Mouse (Mus musculus): ENCODE data around the gene Car12. TPM values are rescaled to one million over a fixed set of nuclear protein-coding genes. Genes with fewer than 3 reads are reported as not detected.
A peak's percentile ranks its signal among the peaks of the same experiment; 100 is the strongest.

Car12 gene
- polyA plus RNA-seq (2016; fragmentation: Nextera tagmentation; extraction: Ambion mirVana) = 0.88 and 1.7 TPM in 2 replicates

GRCm38 (mm10) chr9:66713135-66714021 is at the start of gene Car12:
Car12 (plus strand) TSS chr9:66713686.
- WGBS = 14% methylated on average over 29 of the region's 29 CpGs
- Histone ChIP-seq H3K4me3 (peak within 1 kb of the TSS; percentile 57), H3K9me3 (no peaks in the 10 kb centered on the region), H3K4me1 (replicated peaks) (peaks cover 26% of the 10 kb centered on the region), H3K36me3 (no peaks in the 10 kb centered on the region), H3K27ac (peak within 1 kb of the TSS; percentile 67; the same call in 1 of the 2 replicates), H3K27me3 (ENCODE audit: insufficient read depth, poor library complexity, severe bottlenecking) (peaks cover 49% of the 10 kb centered on the region)
- peak; percentile 61 for DNase-seq (ENCODE audit: low spot score)

- WGBS = 83% methylated on average over 3 of the region's 3 CpGs
- DNase-seq (ENCODE audit: low spot score) = no peak
Measured at GRCm38 (mm10) chr9:66663764-66664163, 49.7 kb upstream of the Car12 start.

DNA sequence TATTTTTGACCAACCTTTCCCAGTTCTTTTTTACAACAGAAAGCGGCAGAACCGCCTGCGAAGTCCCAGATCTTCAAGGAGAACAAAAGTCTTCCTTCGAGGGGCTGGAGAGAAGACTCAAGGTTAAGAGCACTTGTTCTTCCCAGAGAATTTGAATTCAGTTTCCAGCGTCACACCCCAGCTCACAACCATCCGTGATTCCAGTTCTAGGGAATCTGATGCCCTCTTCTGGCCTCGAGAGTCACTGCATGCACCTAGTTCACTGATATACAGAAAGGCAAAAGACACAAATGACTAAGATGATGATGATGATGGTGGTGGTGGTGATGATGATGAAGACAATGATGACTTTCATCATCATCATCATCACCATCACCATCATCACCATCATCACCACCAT is 48.9 kb upstream of the Car12 start:
- DNase-seq (ENCODE audit: low spot score) = no peak
- no peaks in the 10 kb centered on the region for H3K36me3 ChIP-seq
- H3K9me3 ChIP-seq = no peaks in the 10 kb centered on the region
- H3K27me3 ChIP-seq (ENCODE audit: insufficient read depth, poor library complexity, severe bottlenecking) = no peaks in the 10 kb centered on the region
- peaks cover 10% of the 10 kb centered on the region for H3K4me1 ChIP-seq (replicated peaks)
- H3K27ac ChIP-seq = no peak overlapping the region
- WGBS = 84% methylated on average over 7 of the region's 7 CpGs
- H3K4me3 ChIP-seq = no peak overlapping the region

More at GRCm38 (mm10) chr9:66663764-66664163, 49.7 kb upstream of the Car12 start:
- Histone ChIP-seq H3K9me3 (no peaks in the 10 kb centered on the region), H3K36me3 (no peaks in the 10 kb centered on the region), H3K4me3 (no peak overlapping the region), H3K27ac (no peak overlapping the region), H3K27me3 (ENCODE audit: insufficient read depth, poor library complexity, severe bottlenecking) (no peaks in the 10 kb centered on the region), H3K4me1 (replicated peaks) (peaks cover 9% of the 10 kb centered on the region)

DNA sequence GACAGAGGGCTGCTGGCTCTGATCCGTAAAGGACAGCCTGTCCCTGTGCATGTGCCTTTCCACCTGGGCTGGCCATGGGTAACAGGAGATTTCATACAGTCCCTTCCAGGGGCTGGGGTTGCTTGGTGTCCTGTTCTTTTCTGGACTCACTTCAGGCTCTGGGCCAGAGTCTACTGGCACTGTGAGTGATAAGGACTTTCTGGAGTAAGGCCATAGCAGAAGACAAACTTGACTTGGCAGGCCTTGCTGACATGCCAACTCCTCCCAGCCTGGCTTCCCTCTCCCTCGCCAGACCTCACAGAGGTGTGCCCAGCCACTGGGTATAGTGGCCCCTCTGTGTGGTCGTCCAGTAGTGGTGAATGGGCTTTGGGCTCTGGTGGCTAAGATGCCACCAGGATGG is 47.3 kb upstream of the Car12 start:
- no peaks in the 10 kb centered on the region for H3K9me3 ChIP-seq
- WGBS = 84% methylated on average over 3 of the region's 3 CpGs

DNA sequence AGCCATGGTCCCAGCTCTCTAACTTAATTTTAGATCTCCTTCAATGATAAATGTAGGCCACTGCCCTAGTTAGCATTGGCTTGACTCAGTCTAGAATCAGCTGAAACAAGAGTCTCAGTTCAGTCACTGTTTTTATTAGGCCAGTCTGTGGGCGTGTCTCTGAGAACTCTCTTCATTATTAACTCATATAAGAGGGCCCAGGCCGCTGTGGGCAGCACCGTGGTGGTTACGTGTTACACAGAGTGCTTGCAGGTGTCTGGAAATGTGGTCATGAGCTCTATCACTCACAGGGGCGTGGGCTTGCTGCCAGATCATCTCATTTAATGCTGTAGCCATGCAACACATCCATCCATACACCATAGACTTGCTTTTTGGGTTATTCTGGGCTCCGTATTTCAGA is 46.4 kb upstream of the Car12 start:
- DNase-seq (ENCODE audit: low spot score) = no peak
- H3K27ac ChIP-seq = no peak overlapping the region
- no peaks in the 10 kb centered on the region for H3K27me3 ChIP-seq (ENCODE audit: insufficient read depth, poor library complexity, severe bottlenecking)
- H3K9me3 ChIP-seq = no peaks in the 10 kb centered on the region
- 89% methylated on average over 6 of the region's 6 CpGs for WGBS
- H3K4me1 ChIP-seq (replicated peaks) = 0 out of 2 replicates have a peak, but pooled peaks cover 7% of the 10 kb centered on the region
- H3K36me3 ChIP-seq = no peaks in the 10 kb centered on the region
- H3K4me3 ChIP-seq = no peak overlapping the region

More for the DNA sequence above, 47.3 kb upstream of the Car12 start:
- no peaks in the 10 kb centered on the region for H3K27me3 ChIP-seq (ENCODE audit: insufficient read depth, poor library complexity, severe bottlenecking)
- H3K4me3 ChIP-seq = no peak overlapping the region
- peaks cover 13% of the 10 kb centered on the region for H3K4me1 ChIP-seq (replicated peaks)
- H3K36me3 ChIP-seq = no peaks in the 10 kb centered on the region
- H3K27ac ChIP-seq = no peak overlapping the region
- no peak for DNase-seq (ENCODE audit: low spot score)

DNA sequence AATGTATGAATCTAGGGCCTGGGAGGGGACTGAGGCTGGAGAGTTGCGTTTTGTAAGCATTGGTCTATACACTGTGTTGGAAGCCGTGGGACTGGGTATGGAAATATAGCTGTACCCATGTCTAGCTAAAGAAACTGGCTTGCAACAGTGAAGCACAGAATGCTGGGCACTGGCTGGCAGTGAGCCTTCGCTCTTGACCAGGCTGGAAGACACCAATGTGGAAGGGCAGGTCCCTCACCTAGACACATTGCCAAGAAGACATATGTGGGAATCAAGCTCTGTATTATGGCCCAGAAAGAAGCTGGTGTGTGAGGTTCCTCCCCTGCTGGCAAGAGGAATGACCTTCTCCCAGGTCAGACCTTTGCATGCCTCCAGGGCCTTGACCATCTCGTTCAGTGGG is 45.6 kb upstream of the Car12 start:
- no peak for DNase-seq (ENCODE audit: low spot score)
- H3K4me3 ChIP-seq = no peak overlapping the region
- no peaks in the 10 kb centered on the region for H3K9me3 ChIP-seq
- no peaks in the 10 kb centered on the region for H3K27me3 ChIP-seq (ENCODE audit: insufficient read depth, poor library complexity, severe bottlenecking)
- 0 out of 2 replicates have a peak, but pooled peaks cover 7% of the 10 kb centered on the region for H3K4me1 ChIP-seq (replicated peaks)
- no peak overlapping the region for H3K27ac ChIP-seq
- no peaks in the 10 kb centered on the region for H3K36me3 ChIP-seq
- WGBS = 90% methylated on average over 4 of the region's 4 CpGs

GRCm38 (mm10) chr9:66669561-66670078 is 43.9 kb upstream of the Car12 start:
- Histone ChIP-seq H3K4me1 (replicated peaks) (0 out of 2 replicates have a peak, but pooled peaks cover 7% of the 10 kb centered on the region), H3K9me3 (no peaks in the 10 kb centered on the region), H3K27me3 (ENCODE audit: insufficient read depth, poor library complexity, severe bottlenecking) (no peaks in the 10 kb centered on the region), H3K36me3 (no peaks in the 10 kb centered on the region), H3K4me3 (no peak overlapping the region), H3K27ac (no peak overlapping the region)
- DNase-seq (ENCODE audit: low spot score) = no peak
- WGBS = 50% methylated on average over 7 of the region's 7 CpGs

DNA sequence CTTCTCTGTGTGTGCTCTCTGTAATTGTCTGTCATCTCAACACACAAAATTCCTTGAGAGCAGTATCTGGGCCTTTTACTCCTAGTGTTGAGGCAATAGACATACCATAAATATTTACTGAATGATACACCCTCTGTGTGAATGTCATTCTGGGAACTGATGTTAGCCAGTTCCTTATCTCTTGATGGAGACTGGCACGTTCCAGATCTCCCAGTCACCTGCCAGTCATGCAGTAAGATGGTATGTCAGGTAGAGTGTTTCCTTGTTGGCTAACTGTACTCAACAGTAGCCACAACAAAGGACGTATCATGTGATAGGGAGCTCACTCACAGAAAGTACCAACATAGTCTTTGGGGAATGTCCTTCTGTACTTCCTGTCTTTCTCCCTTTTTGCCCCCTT is 39.7 kb upstream of the Car12 start:
- H3K4me1 ChIP-seq (replicated peaks) = 0 out of 2 replicates have a peak, but pooled peaks cover 4% of the 10 kb centered on the region
- H3K27me3 ChIP-seq (ENCODE audit: insufficient read depth, poor library complexity, severe bottlenecking) = no peaks in the 10 kb centered on the region
- WGBS = 82% methylated on average over 2 of the region's 2 CpGs
- DNase-seq (ENCODE audit: low spot score) = no peak
- no peaks in the 10 kb centered on the region for H3K36me3 ChIP-seq
- peaks cover 6% of the 10 kb centered on the region; the same call in 1 of the 2 replicates for H3K9me3 ChIP-seq
- H3K27ac ChIP-seq = no peak overlapping the region
- no peak overlapping the region for H3K4me3 ChIP-seq

DNA sequence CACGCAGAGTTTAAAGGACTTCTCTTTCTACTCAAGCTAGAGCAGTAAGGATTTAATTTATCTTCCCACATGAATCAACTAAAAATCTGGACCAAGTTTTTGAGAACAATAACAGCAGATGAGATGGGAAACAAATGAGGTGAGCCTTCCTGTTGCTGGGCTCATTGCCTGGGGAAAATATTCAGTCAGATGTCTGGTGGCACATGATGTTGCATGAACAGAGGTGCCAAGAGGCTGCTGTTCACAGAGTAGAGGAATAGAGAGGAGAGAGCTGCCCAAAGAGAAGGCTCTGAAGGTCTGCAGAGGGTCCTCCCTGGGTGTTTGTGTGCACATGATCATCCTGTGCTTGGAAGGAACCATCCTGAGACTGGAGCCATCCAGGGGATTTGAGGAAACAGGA is 37.9 kb upstream of the Car12 start:
- no peak overlapping the region for H3K27ac ChIP-seq
- DNase-seq (ENCODE audit: low spot score) = no peak
- H3K4me1 ChIP-seq (replicated peaks) = peaks cover 4% of the 10 kb centered on the region; the same call in 1 of the 2 replicates
- no peaks in the 10 kb centered on the region for H3K36me3 ChIP-seq
- H3K27me3 ChIP-seq (ENCODE audit: insufficient read depth, poor library complexity, severe bottlenecking) = no peaks in the 10 kb centered on the region
- H3K4me3 ChIP-seq = no peak overlapping the region
- WGBS = 94% methylated on average over 1 of the region's 1 CpGs
- peaks cover 6% of the 10 kb centered on the region; the same call in 1 of the 2 replicates for H3K9me3 ChIP-seq

- Histone ChIP-seq H3K27me3 (ENCODE audit: insufficient read depth, poor library complexity, severe bottlenecking) (no peaks in the 10 kb centered on the region), H3K36me3 (no peaks in the 10 kb centered on the region), H3K4me3 (no peak overlapping the region), H3K27ac (no peak overlapping the region), H3K9me3 (peaks cover 6% of the 10 kb centered on the region; the same call in 1 of the 2 replicates), H3K4me1 (replicated peaks) (peaks cover 4% of the 10 kb centered on the region; the same call in 1 of the 2 replicates)
- 64% methylated on average over 6 of the region's 6 CpGs for WGBS
- DNase-seq (ENCODE audit: low spot score) = no peak
Measured at GRCm38 (mm10) chr9:66680102-66680501, 33.4 kb upstream of the Car12 start.

DNA sequence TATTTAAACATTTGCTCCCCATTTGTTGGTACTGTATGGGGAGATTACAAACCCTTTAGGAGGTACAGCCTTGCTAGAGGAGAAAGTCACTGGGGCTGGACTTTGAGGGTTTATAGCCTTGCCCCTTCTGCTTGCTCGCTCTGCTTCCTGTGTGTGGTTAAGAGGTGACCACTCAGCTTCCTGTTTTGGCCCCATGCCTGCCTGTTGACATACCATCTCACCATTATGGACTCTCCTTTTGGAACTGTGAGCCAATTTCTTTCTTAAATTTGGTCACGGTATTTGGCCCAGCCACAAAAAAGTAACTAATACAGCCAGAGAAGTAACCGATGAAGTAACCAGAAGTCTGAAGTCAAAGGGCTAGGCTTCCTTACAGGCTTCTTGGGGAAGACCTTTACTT is 30.7 kb upstream of the Car12 start:
- Histone ChIP-seq H3K4me1 (replicated peaks) (peaks cover 4% of the 10 kb centered on the region; the same call in 1 of the 2 replicates), H3K36me3 (no peaks in the 10 kb centered on the region), H3K4me3 (no peak overlapping the region), H3K27ac (no peak overlapping the region), H3K27me3 (ENCODE audit: insufficient read depth, poor library complexity, severe bottlenecking) (no peaks in the 10 kb centered on the region), H3K9me3 (peaks cover 2% of the 10 kb centered on the region; the same call in 1 of the 2 replicates)
- no peak for DNase-seq (ENCODE audit: low spot score)
- 93% methylated on average over 3 of the region's 3 CpGs for WGBS

DNA sequence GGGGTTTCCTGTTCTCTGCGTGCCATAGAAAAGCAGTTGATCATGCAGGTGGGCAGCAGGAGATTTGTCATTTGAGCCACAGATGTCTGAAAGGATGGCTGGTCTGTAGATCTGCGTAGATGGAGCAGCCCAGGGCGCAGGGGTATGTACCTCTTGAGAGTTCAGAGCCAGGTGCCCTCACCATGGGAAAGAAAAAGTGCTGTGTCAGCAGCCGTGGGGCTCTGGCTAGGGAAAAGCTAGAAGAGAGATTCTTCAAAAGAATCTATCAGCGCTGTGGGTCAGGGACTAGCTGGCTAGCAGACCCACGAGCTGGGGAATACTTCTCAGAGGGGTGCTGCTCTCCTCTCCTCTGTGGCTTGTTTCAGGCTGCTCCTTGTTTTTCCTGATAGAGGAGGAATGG is 27.8 kb upstream of the Car12 start:
- H3K27me3 ChIP-seq (ENCODE audit: insufficient read depth, poor library complexity, severe bottlenecking) = no peaks in the 10 kb centered on the region
- no peaks in the 10 kb centered on the region for H3K9me3 ChIP-seq
- H3K36me3 ChIP-seq = no peaks in the 10 kb centered on the region
- WGBS = 80% methylated on average over 6 of the region's 6 CpGs
- H3K4me1 ChIP-seq (replicated peaks) = no peaks in the 10 kb centered on the region; the same call in 1 of the 2 replicates
- no peak for DNase-seq (ENCODE audit: low spot score)
- H3K4me3 ChIP-seq = no peak overlapping the region
- H3K27ac ChIP-seq = no peak overlapping the region

DNA sequence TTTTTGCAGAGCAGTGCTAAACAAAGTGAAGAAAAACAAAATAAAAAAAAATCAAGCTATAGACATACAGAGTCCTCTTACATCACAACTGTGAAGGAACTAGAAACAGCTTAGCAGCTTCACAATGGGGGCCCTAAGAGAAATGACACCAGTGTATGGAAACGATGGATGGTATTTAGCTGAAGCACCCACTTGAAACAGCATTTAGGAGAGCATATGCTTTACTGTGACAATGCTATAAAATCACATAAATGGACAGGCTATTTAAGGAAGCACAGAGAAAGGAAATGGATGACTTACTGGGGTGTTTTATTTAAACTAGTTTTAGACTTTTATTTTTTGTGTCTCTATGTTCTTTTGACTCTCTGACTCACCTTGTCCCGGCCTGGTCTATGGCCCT is 25.8 kb upstream of the Car12 start:
- Histone ChIP-seq H3K4me1 (replicated peaks) (no peaks in the 10 kb centered on the region; the same call in 1 of the 2 replicates), H3K27ac (no peak overlapping the region), H3K4me3 (no peak overlapping the region), H3K9me3 (no peaks in the 10 kb centered on the region), H3K36me3 (no peaks in the 10 kb centered on the region), H3K27me3 (ENCODE audit: insufficient read depth, poor library complexity, severe bottlenecking) (no peaks in the 10 kb centered on the region; the same call in 1 of the 2 replicates)
- no peak for DNase-seq (ENCODE audit: low spot score)
- 92% methylated on average over 2 of the region's 2 CpGs for WGBS

Measured in hindbrain, embryonic 10.5 days (tissue).